Mouse (Mus musculus) cerebellum, postnatal 4 days (tissue): ENCODE measurements around the gene Cmc2.

ENCODE experiments used
- DNase-seq, 2 experiments: peaks; one replicate each; pipeline ENCODE4 v3.0.0; 2022; ENCODE audit warnings: low spot score in 2 of 2, mixed read lengths in 1 of 2

The Cmc2 gene

GRCm38 (mm10) chr8:116921337-116922059, at the start of gene Cmc2, which contains the start of gene Cenpn:
Gene Cmc2 (minus strand): TSS chr8:116921455.
Gene Cenpn (plus strand): TSS chr8:116921730.
- DNase-seq: peak; percentile 80 to 91

GRCm38 (mm10) chr8:116969531-116969930, 48.3 kb upstream of the Cmc2 start:
- no peak for DNase-seq

- no peak for DNase-seq
These were observed 33.2 kb upstream of the Cmc2 start for GRCm38 (mm10) chr8:116954415-116954814.

DNA sequence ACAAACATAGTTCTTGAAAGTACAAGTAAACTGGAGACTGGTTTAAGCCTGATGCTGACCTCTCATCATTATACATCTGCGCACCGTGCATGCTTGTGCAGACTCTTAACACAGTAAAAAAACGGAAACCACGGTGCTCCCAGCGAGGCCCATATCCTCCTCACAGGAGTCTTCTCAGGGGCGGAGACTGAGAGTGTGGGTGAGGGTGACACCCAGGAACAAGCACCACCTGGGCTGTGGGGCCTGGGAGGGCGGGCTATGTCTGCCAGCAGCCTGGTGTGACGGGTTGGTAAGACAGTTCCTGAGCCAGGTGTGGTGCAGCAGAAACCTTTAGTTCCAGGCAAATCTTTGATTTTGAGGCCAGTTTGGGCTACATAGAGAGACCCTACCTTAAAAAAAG, 31.2 kb upstream of the Cmc2 start:
- DNase-seq: no peak

GRCm38 (mm10) chr8:116951778-116952177, 30.5 kb upstream of the Cmc2 start:
- no peak for DNase-seq

DNA sequence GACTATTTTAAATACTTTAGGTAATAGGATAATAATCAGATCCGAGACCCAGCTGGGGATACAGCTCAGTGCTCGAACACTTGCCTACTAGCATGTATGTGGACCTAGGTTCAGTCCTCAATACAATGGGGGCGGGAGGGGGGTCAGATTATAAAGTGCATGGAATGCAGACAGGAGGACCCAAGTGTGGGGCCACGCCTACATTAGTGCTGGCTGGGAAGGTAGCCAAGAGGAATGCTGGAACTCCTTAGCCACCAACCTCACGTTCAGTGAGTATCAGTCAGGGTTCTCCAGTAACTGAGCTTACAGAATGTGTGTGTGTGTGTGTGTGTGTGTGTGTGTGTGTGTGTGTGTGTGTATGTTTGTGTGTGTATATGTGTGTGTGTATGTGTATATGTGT, 30.1 kb upstream of the Cmc2 start:
- no peak for DNase-seq

- DNase-seq: no peak
These were observed 26.3 kb upstream of the Cmc2 start for GRCm38 (mm10) chr8:116947589-116947988.

DNA sequence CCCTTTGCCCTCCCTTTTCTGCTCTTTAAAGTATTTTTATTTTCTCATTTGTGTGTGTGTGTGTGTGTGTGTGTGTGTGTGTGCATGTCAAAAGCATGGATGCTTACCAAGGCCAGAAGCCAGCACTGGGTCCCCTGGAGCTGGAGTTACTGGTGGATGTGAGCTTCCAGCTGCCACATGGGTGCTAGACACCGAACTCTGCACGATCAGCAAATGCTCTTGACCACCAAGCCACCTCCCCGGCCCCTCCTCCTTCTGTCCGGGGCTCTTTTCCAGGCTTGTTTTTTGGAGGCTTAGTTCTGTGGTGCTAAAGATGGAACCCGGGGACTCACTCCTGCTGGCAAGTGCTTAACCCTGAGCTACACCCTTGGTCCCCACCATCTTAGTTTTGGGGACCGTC, 25.6 kb upstream of the Cmc2 start:
- no peak for DNase-seq

DNA sequence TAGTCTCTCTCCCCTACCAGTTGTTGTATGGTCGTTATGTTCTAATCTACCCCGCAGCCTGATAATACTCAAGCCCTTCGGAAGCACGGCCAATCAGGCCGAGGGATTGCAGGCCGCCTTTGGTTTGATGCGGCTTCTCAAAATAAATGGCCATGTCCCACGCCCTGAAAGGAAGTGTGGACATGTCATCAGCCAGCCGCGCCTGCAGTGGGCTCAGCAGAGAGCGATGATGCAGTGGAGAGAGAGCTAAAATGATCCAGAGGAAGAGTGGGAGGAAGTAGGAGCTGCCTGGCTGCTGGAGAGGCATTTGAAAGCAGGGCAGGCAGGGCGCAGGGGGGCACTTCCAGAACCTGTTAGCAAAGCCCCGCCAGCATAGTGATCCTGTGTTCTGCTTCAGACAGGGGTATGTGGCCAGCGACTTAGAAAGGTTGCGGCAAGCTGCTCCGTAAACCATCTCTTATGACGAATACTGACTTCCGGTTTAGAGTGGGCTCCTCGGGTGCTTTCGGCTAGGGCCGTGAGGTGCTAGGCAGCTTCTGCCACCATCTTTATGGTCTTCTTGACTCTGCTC, 25.1 kb upstream of the Cmc2 start:
- DNase-seq: no peak

- no peak for DNase-seq
These were observed 24.1 kb upstream of the Cmc2 start for GRCm38 (mm10) chr8:116945169-116945910.

DNA sequence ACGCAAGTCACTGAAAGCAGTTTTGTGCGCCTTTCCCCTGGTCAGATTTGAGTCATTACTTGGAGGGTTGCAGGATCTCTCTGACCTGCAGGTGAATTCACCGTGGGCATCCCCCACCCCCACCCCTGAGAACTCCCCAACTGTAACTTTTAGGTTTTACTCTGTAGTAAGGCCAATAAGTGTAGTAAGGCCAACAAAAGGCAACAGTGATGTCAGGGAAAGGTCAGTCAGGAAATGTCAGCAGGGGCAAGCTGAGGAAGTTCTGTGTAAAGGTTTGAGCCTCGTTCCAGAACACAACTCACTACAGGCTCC, 23.1 kb upstream of the Cmc2 start:
- no peak for DNase-seq

GRCm38 (mm10) chr8:116943555-116944384, 22.5 kb upstream of the Cmc2 start:
- no peak for DNase-seq

DNA sequence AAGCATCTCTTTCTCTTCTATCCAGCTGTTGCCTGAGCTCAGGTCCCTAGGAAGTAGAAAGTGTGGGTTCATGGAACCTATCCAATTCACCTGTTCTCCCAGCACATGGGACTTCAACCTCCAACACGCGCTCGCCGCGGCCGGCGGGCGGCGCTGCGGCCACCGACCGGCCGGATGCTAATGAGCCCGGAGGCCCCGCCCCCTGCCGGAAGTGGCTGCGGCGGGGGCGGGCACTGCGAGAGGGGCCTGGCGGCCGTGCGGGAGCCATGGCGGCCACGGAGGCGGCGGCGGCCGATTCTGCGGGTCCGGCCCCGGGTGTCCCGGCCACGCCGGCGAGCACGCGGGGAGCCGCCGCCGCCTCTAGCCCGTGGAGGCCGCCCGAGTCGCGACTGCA, 21.9 kb upstream of the Cmc2 start, which contains the start of gene Atmin:
TSS of gene Atmin (plus strand) at position 233 of the 394 bp plus-strand sequence.
- DNase-seq: peak; percentile 78 to 91

GRCm38 (mm10) chr8:116942284-116943058, 21.2 kb upstream of the Cmc2 start:
- DNase-seq: no peak

GRCm38 (mm10) chr8:116935506-116935905, 14.3 kb upstream of the Cmc2 start:
- no peak for DNase-seq

GRCm38 (mm10) chr8:116934976-116935375, 13.7 kb upstream of the Cmc2 start:
- DNase-seq: no peak

- no peak for DNase-seq
These were observed 7.3 kb upstream of the Cmc2 start for GRCm38 (mm10) chr8:116928588-116928987.

DNA sequence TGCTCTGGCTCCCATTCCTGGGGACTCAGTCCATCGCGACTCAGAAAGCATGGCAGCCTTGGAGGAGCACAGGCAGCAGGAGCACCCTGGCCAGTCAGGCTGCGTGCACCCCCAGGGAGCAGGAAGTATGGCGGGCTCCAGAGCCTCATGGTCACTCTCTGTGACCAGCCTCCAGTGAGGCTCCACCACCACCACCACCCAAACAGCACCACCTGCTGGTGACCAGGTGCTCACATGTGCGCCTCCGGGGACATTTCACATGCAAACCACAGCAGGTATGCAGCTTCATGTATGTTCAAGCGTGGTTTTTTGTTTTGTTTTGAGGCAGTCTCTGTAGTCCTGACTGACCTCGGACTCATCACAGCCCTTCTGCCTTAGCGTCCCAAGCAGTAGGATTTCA, 6.6 kb upstream of the Cmc2 start:
- no peak for DNase-seq

DNA sequence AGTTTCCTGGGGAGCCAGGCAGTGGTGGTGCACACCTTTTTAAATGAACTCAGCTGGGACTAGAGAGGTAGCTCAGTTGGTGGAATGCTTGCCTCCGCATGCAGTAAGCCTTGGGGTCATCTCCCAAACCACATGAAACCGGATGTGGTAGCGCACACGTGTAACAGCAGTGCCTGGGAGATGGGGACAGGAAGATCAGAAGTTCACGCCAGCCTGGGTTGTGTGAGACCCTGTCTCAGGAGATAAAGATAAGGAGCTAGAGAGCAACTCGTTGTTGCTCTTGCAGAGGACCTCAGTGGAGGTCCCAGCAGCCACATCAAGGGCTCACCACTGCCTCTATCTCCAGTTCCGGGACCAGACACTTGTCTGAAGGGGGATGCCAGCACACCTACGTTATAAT, 2.3 kb upstream of the Cmc2 start:
- DNase-seq: no peak

- no peak for DNase-seq
These were observed 954 bp upstream of the Cmc2 start for GRCm38 (mm10) chr8:116922060-116922757.

GRCm38 (mm10) chr8:116921005-116921336, 284 bp downstream of the Cmc2 start:
- peak in 1 of 2 experiments; percentile 28 for DNase-seq
